ENCODE assay signal across 8 mouse cellular contexts in the genomic region with DNA sequence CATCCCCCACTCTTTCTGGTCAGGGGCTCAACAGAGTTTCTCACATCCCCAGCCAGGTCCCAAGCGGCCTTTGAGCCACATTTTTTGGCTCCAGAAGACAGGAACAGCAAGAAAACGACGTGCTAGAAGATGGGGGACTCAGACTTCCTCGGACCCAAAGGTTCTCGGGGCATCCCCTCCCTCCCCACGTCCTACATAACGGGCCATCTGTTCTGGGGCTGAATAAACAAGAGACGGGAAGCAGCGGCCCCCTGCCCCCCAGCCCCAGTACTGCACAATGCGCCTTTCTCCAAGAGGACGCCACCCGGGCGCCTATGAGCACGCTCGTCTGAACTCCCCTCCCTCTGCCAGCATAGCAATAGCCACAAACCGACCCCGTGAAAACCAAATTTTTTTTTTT. TPM values are rescaled to one million over a fixed set of nuclear protein-coding genes. Genes with fewer than 3 reads are reported as not detected.
DNase-seq lines count a peak whose midpoint lies in the region; ATAC-seq and TF ChIP-seq lines count a peak whose summit lies in the region.

A gene (minus strand): TSS at position 76 of the 400 bp plus-strand sequence.

- peak within 1 kb of the TSS; percentile 37 for H3K4me3 ChIP-seq in kidney, embryonic 14.5 days (ENCODE audit: low read length)
- H3K4me3 ChIP-seq in embryonic facial prominence, embryonic 10.5 days = peak within 1 kb of the TSS; percentile 63
- peak within 1 kb of the TSS; percentile 59 for H3K4me3 ChIP-seq in hindbrain, embryonic 16.5 days (ENCODE audit: low read length)
- H3K4me3 ChIP-seq in liver, postnatal 0 days (ENCODE audit: low read depth, low read length) = peak within 1 kb of the TSS; percentile 30
- H3K4me3 ChIP-seq in small intestine, adult 2 months (ENCODE audit: low read depth, low read length) = peak within 1 kb of the TSS; percentile 60

- no peak for TF ChIP-seq CTCF in Patski (IDR thresholded peaks at IDR 0.05)
- TF ChIP-seq CTCF in liver, postnatal 0 days (IDR thresholded peaks at IDR 0.05; ENCODE audit: low read depth) = no peak
- no peak for TF ChIP-seq CTCF in small intestine, adult 2 months (IDR thresholded peaks at IDR 0.05; ENCODE audit: extremely low read depth, insufficient read length, insufficient replicate concordance, low read depth, low read length)

- peak within 1 kb of the TSS; percentile 40; the same call in 1 of the 2 replicates for H3K9ac ChIP-seq in kidney, embryonic 14.5 days (ENCODE audit: low read depth, low read length)
- H3K9ac ChIP-seq in hindbrain, embryonic 16.5 days (ENCODE audit: low read depth, low read length) = peak within 1 kb of the TSS; percentile 74
- no peak within 1 kb of the TSS for H3K9ac ChIP-seq in liver, postnatal 0 days (replicated peaks)

- H3K4me2 ChIP-seq in kidney, embryonic 14.5 days (replicated peaks; ENCODE audit: low read depth, low read length) = peak within 1 kb of the TSS; percentile 66
- peak within 1 kb of the TSS; percentile 81 for H3K4me2 ChIP-seq in hindbrain, embryonic 16.5 days (ENCODE audit: low read length)
- peak within 1 kb of the TSS; percentile 72 for H3K4me2 ChIP-seq in liver, postnatal 0 days (ENCODE audit: low read depth, low read length)

- peaks cover 5% of the 10 kb centered on the region; the same call in 1 of the 2 replicates for H3K4me1 ChIP-seq in kidney, embryonic 14.5 days (ENCODE audit: control insufficient read depth, insufficient read depth, low read length)
- peaks cover 29% of the 10 kb centered on the region for H3K4me1 ChIP-seq in embryonic facial prominence, embryonic 10.5 days
- H3K4me1 ChIP-seq in hindbrain, embryonic 16.5 days (ENCODE audit: control insufficient read depth, insufficient read depth, low read depth, low read length) = peaks cover 7% of the 10 kb centered on the region
- H3K4me1 ChIP-seq in liver, postnatal 0 days (ENCODE audit: insufficient read depth) = peaks cover 14% of the 10 kb centered on the region
- H3K4me1 ChIP-seq in small intestine, adult 2 months (ENCODE audit: control insufficient read depth, insufficient read depth, insufficient read length, low read length) = peaks cover 3% of the 10 kb centered on the region

- POLR2A ChIA-PET in Patski (lab: Charles Lee) = interaction anchor here (0.6 kb wide), 1 partner anchor 73 kb away, joined by 3 read pairs; no protein-coding TSS in a partner anchor

- CTCF ChIA-PET in Patski (lab: Charles Lee) = interaction anchor here (0.9 to 3.5 kb wide), 20 partner anchors 9 to 283 kb away, joined by 3 to 22 read pairs (median 6); a partner anchor contains a TSS

- TF ChIP-seq EP300 in liver, postnatal 0 days (IDR thresholded peaks at IDR 0.05; ENCODE audit: low read depth) = no peak

- peaks cover 18% of the 10 kb centered on the region for H3K27me3 ChIP-seq in kidney, embryonic 14.5 days (ENCODE audit: control insufficient read depth, insufficient read depth, low read length)
- H3K27me3 ChIP-seq in Patski = no peaks in the 10 kb centered on the region
- H3K27me3 ChIP-seq in embryonic facial prominence, embryonic 10.5 days (replicated peaks; ENCODE audit: low read depth, poor library complexity, severe bottlenecking) = peaks cover 69% of the 10 kb centered on the region
- H3K27me3 ChIP-seq in hindbrain, embryonic 16.5 days (replicated peaks; ENCODE audit: control insufficient read depth, insufficient read depth, low read length) = peaks cover 3% of the 10 kb centered on the region; the same call in 1 of the 2 replicates
- peaks cover 19% of the 10 kb centered on the region for H3K27me3 ChIP-seq in liver, postnatal 0 days (ENCODE audit: insufficient read depth, low read length)
- peaks cover 26% of the 10 kb centered on the region for H3K27me3 ChIP-seq in small intestine, adult 2 months (ENCODE audit: control insufficient read depth, insufficient read depth, low read length)

- no peak for TF ChIP-seq POLR2A in small intestine, adult 2 months (IDR thresholded peaks at IDR 0.05; ENCODE audit: low read depth, low read length)

- WGBS in kidney, embryonic 14.5 days = under 1% methylated on average over 17 of the region's 17 CpGs
- under 1% methylated on average over 17 of the region's 17 CpGs for WGBS in embryonic facial prominence, embryonic 10.5 days
- under 1% methylated on average over 17 of the region's 17 CpGs for WGBS in hindbrain, embryonic 16.5 days
- 3% methylated on average over 17 of the region's 17 CpGs for WGBS in liver, postnatal 0 days (ENCODE audit: insufficient replicate concordance)
- 3% methylated on average over 17 of the region's 17 CpGs for WGBS in small intestine, adult 2 months

- H3K36me3 ChIP-seq in kidney, embryonic 14.5 days (ENCODE audit: control insufficient read depth, insufficient read depth, low read length) = no peaks in the 10 kb centered on the region
- H3K36me3 ChIP-seq in embryonic facial prominence, embryonic 10.5 days (replicated peaks) = no peaks in the 10 kb centered on the region
- no peaks in the 10 kb centered on the region for H3K36me3 ChIP-seq in hindbrain, embryonic 16.5 days (ENCODE audit: control insufficient read depth, insufficient read depth, low read length)
- H3K36me3 ChIP-seq in liver, postnatal 0 days (replicated peaks; ENCODE audit: insufficient read depth, low read length) = no peaks in the 10 kb centered on the region
- H3K36me3 ChIP-seq in small intestine, adult 2 months (ENCODE audit: control insufficient read depth, insufficient read depth, low read length) = no peaks in the 10 kb centered on the region

- 0 out of 2 replicates have a peak, but pooled peaks have one; percentile 32 for ATAC-seq in kidney, embryonic 14.5 days (ENCODE audit: low FRiP score, low TSS enrichment)
- no peak for ATAC-seq in Patski
- peak; percentile 68 for ATAC-seq in hindbrain, embryonic 16.5 days
- no peak for ATAC-seq in liver, postnatal 0 days

- in situ Hi-C loops in Patski (cut with MboI; ENCODE audit: low pct_unique_long_range_greater_than_20kb) = loop anchor here (5.0 to 10.0 kb wide), 3 partner anchors 37 to 284 kb away; no protein-coding TSS in a partner anchor

- no peak for DNase-seq in kidney, postnatal 14 days
- DNase-seq in Patski (ENCODE audit: low read depth, low spot score) = no peak
- peak; percentile 76 for DNase-seq in embryonic facial prominence, embryonic 10.5 days (ENCODE audit: low spot score)
- DNase-seq in liver, postnatal 0 days = no peak
- DNase-seq in spleen, postnatal 14 days (ENCODE audit: low spot score in 2 of 2) = no peak

- no peaks in the 10 kb centered on the region for H3K9me3 ChIP-seq in kidney, embryonic 14.5 days (ENCODE audit: control insufficient read depth, low read length)
- 0 out of 2 replicates have a peak, but pooled peaks cover 4% of the 10 kb centered on the region for H3K9me3 ChIP-seq in embryonic facial prominence, embryonic 10.5 days
- no peaks in the 10 kb centered on the region for H3K9me3 ChIP-seq in hindbrain, embryonic 16.5 days (ENCODE audit: control insufficient read depth, low read length)
- no peaks in the 10 kb centered on the region for H3K9me3 ChIP-seq in liver, postnatal 0 days (ENCODE audit: low read length)

- no peak within 1 kb of the TSS for H3K27ac ChIP-seq in kidney, embryonic 14.5 days (ENCODE audit: low read depth, low read length)
- H3K27ac ChIP-seq in embryonic facial prominence, embryonic 10.5 days (replicated peaks) = peak within 1 kb of the TSS; percentile 84
- peak within 1 kb of the TSS; percentile 76 for H3K27ac ChIP-seq in hindbrain, embryonic 16.5 days (ENCODE audit: low read depth, low read length)
- no peak within 1 kb of the TSS for H3K27ac ChIP-seq in liver, postnatal 0 days (ENCODE audit: low read depth)
- no peak within 1 kb of the TSS for H3K27ac ChIP-seq in small intestine, adult 2 months (ENCODE audit: insufficient read depth, low read depth, low read length)

RNA-seq across cellular contexts. Expression of the gene that starts here (rescaled TPM):
- 0.44 TPM in 1 of 2 replicates, not detected in the other for polyA plus RNA-seq in kidney, embryonic 14.5 days (2014; fragmentation: Nextera tagmentation; extraction: Ambion mirVana)
- 149 TPM for polyA plus RNA-seq in Patski (2021)
- 0.46 TPM in 1 of 2 replicates, not detected in the other for polyA plus RNA-seq in embryonic facial prominence, embryonic 10.5 days (2016; fragmentation: Nextera tagmentation; extraction: Ambion mirVana)
- 0.66 and 0.75 TPM in 2 replicates for polyA plus RNA-seq in hindbrain, embryonic 16.5 days (2015; fragmentation: Nextera tagmentation; extraction: Ambion mirVana)
- 59.4 and 63.6 TPM in 2 replicates for polyA plus RNA-seq in liver, postnatal 0 days (2015; fragmentation: Nextera tagmentation; extraction: Ambion mirVana)
- polyA plus RNA-seq in small intestine, adult 2 months (2012; rRNA removed) = 16.0 and 22.3 TPM in 2 replicates

Comparison
In these comparisons a context has a peak if more than half of its experiments do, and no peak if none do; other contexts are left out.
1. Peak in ATAC-seq, H3K4me3 ChIP-seq, H3K9ac ChIP-seq and H3K4me2 ChIP-seq in kidney, embryonic 14.5 days; RNA of the gene not detected or under 1 TPM.
2. Peak in DNase-seq, H3K4me3 ChIP-seq and H3K27ac ChIP-seq in embryonic facial prominence, embryonic 10.5 days; RNA of the gene not detected or under 1 TPM.
3. Peak in ATAC-seq, H3K4me3 ChIP-seq, H3K27ac ChIP-seq, H3K9ac ChIP-seq and H3K4me2 ChIP-seq in hindbrain, embryonic 16.5 days; RNA of the gene not detected or under 1 TPM.